Mouse (Mus musculus) myocyte (in vitro differentiated cells): Measurements from ENCODE around the gene Tmem189.

Experiments used
- E2F4 ChIP-seq: IDR thresholded peaks from one replicate; pipeline ENCODE4 v1.6.1; 2011; ENCODE audit warnings: mild to moderate bottlenecking, control low read depth, moderate library complexity; ENCODE audit not compliant: insufficient read depth
- MYOD1 ChIP-seq, 3 experiments: IDR thresholded peaks; one replicate each; pipeline ENCODE4 v1.6.1; 2011; ENCODE audit warnings: control low read depth in 2 of 3, low read depth in 2 of 3, mild to moderate bottlenecking in 2 of 3, moderate library complexity in 1 of 3; ENCODE audit not compliant: insufficient read length in 2 of 3, control insufficient read depth in 1 of 3
- POLR2A ChIP-seq: IDR thresholded peaks from one replicate; pipeline ENCODE4 v1.6.1; 2011; ENCODE audit warnings: low read depth, mild to moderate bottlenecking, control low read depth, moderate library complexity; ENCODE audit not compliant: insufficient read length
- POLR2AphosphoS2 ChIP-seq: IDR thresholded peaks from one replicate; pipeline ENCODE4 v1.6.1; 2011; ENCODE audit warnings: low read depth, control low read depth; ENCODE audit not compliant: insufficient read length
- SRF ChIP-seq: IDR thresholded peaks from one replicate; pipeline ENCODE4 v1.6.1; 2011; ENCODE audit warnings: low read depth; ENCODE audit not compliant: control insufficient read depth, insufficient read length
- TCF12 ChIP-seq: IDR thresholded peaks from one replicate; pipeline ENCODE4 v1.6.1; 2011; ENCODE audit warnings: mild to moderate bottlenecking, control low read depth; ENCODE audit not compliant: poor library complexity, insufficient read depth, severe bottlenecking
- USF1 ChIP-seq: IDR thresholded peaks from one replicate; pipeline ENCODE4 v1.6.1; 2011; ENCODE audit warnings: low read depth, mild to moderate bottlenecking, control low read depth, moderate library complexity

DNA sequence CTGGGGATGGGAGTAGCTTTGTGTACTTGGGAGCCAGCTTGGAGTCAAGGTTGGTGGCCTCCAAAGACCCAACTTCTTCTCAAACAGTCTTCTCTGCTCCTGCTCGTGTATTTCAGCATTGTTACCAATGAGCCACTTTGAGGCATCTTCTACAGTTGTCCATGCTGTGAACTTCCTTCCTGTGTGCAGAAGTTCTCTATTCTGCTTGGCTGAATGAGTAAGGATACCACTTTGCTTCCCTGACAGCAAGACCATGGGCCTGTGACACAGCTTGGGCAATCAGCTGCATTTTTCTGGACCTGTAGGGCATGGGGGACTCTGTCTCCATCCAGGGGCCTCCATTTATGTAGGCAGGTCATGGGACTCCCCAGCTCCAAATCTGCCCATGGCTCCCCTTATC, 27.6 kb upstream of the Tmem189 start:
- no peak for TF ChIP-seq E2F4
- TF ChIP-seq USF1: no peak
- TF ChIP-seq POLR2A: no peak
- no peak for TF ChIP-seq TCF12
- TF ChIP-seq POLR2AphosphoS2: no peak
- no peak for TF ChIP-seq SRF
- no peak for TF ChIP-seq MYOD1 (IDR thresholded peaks at IDR 0.05; ENCODE audit: control insufficient read depth in 1 of 3, insufficient read length in 2 of 3, low read depth in 2 of 3)
